Mouse (Mus musculus): ENCODE results near the gene Gm42906. TPM values are rescaled to one million over a fixed set of nuclear protein-coding genes. Genes with fewer than 3 reads are reported as not detected.

Gene Gm42906
- polyA plus RNA-seq, 1 experiment from 2014 or later, result 0.52 TPM

DNA sequence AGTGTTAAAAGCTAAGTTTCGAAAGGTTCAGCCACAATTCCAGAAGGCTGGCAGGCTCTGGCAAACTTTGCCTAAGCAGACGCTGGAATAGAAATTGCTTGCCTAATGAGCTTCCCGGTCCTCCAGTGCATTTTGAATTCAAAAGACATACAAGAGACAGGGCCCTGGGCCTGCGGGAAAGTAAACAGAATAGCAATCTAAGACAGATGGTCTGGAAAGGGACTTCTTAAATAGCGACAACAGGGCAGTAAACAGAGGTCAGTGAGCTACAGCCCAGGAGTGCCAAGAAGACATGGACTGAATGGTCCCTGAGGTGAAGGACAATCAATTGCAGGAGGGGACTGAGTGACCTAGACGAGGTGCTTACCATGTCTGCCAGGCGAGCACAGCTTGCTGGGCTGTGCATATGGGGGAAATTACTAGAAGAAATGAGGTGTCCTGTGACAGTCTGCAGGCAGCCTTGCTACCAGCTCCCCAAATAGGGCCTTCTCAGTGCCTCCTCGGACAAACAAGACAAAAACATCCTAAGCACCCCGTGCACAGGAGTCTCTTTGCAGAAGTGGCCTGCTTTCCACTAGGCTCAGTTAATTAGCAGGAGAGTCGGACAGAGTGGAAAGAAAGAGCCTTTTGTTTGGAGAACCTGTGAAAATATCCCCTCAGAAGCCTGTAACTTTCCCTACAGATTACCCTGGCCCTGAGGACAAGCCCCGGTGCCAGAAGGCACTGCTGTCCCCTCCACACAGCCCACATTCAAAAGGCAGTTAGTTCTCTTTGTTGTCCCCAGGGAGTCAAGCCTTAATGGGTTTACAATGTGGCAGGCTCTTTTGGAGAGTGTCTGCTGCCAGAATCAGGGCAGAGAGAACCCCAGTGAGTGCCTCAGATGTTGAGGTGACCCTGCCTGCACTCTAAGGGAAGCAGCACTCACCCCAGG lies 285.0 kb downstream of the Gm42906 start:
- Histone ChIP-seq H3K27me3 (ENCODE audit: control insufficient read depth, insufficient read depth, low read length) (no peaks in the 10 kb centered on the region), H3K36me3 (ENCODE audit: control insufficient read depth, insufficient read depth, low read length) (no peaks in the 10 kb centered on the region), H3K9me3 (ENCODE audit: control insufficient read depth, low read length) (no peaks in the 10 kb centered on the region), H3K4me2 (replicated peaks; ENCODE audit: low read depth) (peak overlapping the region; percentile 25; the same call in 1 of the 2 replicates), H3K4me3 (ENCODE audit: low read depth, low read length) (no peak overlapping the region), H3K27ac (replicated peaks) (peak overlapping the region; percentile 50), H3K4me1 (replicated peaks; ENCODE audit: control insufficient read depth, insufficient read depth) (0 out of 2 replicates have a peak, but pooled peaks cover 6% of the 10 kb centered on the region), H3K9ac (ENCODE audit: low read length) (no peak overlapping the region)
- WGBS, result 28% methylated on average over 11 of the region's 11 CpGs
- DNase-seq (ENCODE audit: low spot score) (no peak), ATAC-seq (ENCODE audit: low FRiP score, low TSS enrichment) (peak; percentile 31; the same call in 1 of the 2 replicates)
- no peak for TF ChIP-seq EP300 (optimal IDR thresholded peaks at IDR 0.05)
- no peak for TF ChIP-seq CTCF (IDR thresholded peaks at IDR 0.05; ENCODE audit: low read depth)

DNA sequence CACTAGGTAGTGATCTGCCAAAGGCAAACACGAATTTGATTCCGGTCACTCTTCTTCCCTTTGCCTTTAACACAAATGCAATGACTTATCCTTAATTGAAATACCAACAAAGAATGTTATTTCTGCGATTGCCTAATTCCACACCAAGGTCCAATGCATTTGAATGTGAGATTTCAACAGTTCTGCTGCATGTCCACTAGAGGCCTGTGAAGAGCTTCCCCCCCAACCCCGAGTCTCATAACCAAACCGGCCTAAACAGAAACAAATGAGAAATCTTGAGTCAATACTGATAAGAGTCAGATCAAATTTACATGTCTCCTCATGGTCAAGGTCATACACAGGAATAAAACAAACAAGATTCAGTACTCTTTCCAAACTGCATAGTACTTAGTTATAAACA lies 285.7 kb downstream of the Gm42906 start:
- no peaks in the 10 kb centered on the region for H3K9me3 ChIP-seq (ENCODE audit: control insufficient read depth, low read length)
- 0 out of 2 replicates have a peak, but pooled peaks cover 6% of the 10 kb centered on the region for H3K4me1 ChIP-seq (replicated peaks; ENCODE audit: control insufficient read depth, insufficient read depth)
- H3K4me3 ChIP-seq (ENCODE audit: low read depth, low read length), result no peak overlapping the region
- ATAC-seq (ENCODE audit: low FRiP score, low TSS enrichment) (peak; percentile 86), DNase-seq (ENCODE audit: low spot score) (peak; percentile 60)
- H3K36me3 ChIP-seq (ENCODE audit: control insufficient read depth, insufficient read depth, low read length), result no peaks in the 10 kb centered on the region
- TF ChIP-seq CTCF (IDR thresholded peaks at IDR 0.05; ENCODE audit: low read depth) (peak; percentile 95), EP300 (optimal IDR thresholded peaks at IDR 0.05) (peak; percentile 19)
- H3K27ac ChIP-seq (replicated peaks), result peak overlapping the region; percentile 50
- no peak overlapping the region for H3K4me2 ChIP-seq (replicated peaks; ENCODE audit: low read depth)
- H3K27me3 ChIP-seq (ENCODE audit: control insufficient read depth, insufficient read depth, low read length), result no peaks in the 10 kb centered on the region
- 25% methylated on average over 5 of the region's 5 CpGs for WGBS
- no peak overlapping the region for H3K9ac ChIP-seq (ENCODE audit: low read length)

DNA sequence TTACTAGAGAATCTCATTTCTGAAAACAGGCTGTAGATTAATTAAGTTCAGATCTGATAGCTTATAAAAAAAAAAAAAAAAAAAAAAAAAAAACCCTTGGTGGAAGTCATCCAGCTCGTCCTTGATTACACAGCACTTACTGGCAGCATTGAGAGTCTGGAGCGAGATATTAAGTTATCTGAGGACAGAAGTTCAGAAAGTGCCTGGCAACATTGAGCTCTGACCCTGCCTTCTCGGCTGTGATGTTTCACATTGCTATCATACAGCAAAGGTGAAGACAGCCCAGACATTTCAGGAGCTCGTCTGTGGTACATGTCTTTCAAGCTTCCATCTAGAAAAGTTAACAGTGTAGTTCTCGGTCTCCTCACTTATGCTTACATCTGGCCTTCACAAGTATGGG lies 290.1 kb downstream of the Gm42906 start:
- Histone ChIP-seq H3K36me3 (ENCODE audit: control insufficient read depth, insufficient read depth, low read length) (no peaks in the 10 kb centered on the region), H3K4me1 (replicated peaks; ENCODE audit: control insufficient read depth, insufficient read depth) (peaks cover 13% of the 10 kb centered on the region; the same call in 1 of the 2 replicates), H3K4me2 (replicated peaks; ENCODE audit: low read depth) (no peak overlapping the region), H3K27me3 (ENCODE audit: control insufficient read depth, insufficient read depth, low read length) (no peaks in the 10 kb centered on the region), H3K27ac (replicated peaks) (no peak overlapping the region), H3K9ac (ENCODE audit: low read length) (no peak overlapping the region), H3K4me3 (ENCODE audit: low read depth, low read length) (no peak overlapping the region), H3K9me3 (ENCODE audit: control insufficient read depth, low read length) (no peaks in the 10 kb centered on the region)
- whole genome bisulfite sequencing, result 65% methylated on average over 5 of the region's 5 CpGs
- ATAC-seq (ENCODE audit: low FRiP score, low TSS enrichment) (no peak), DNase-seq (ENCODE audit: low spot score) (no peak)
- no peak for TF ChIP-seq CTCF (IDR thresholded peaks at IDR 0.05; ENCODE audit: low read depth)
- no peak for TF ChIP-seq EP300 (optimal IDR thresholded peaks at IDR 0.05)

DNA sequence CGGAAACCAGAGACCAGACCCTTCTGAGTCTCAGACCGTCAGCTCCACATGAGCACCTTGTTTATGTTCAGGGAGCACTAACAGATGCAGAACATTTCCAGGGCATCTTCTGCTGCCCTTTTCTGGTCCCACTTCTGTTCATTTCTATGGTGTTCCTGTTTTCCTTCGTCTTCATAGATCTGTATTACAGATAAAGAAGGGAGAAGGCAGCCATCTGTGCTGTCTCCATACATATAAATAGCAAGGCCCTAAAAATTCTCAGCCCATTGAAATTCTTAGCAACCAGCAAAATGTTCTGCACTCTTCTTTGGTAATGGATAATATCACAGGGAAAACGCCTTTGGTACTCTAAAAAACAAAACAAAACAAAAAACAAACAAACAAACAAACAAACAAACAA lies 290.7 kb downstream of the Gm42906 start:
- H3K4me1 ChIP-seq (replicated peaks; ENCODE audit: control insufficient read depth, insufficient read depth), result peaks cover 11% of the 10 kb centered on the region; the same call in 1 of the 2 replicates
- 77% methylated on average over 4 of the region's 4 CpGs for WGBS
- no peak for ATAC-seq (ENCODE audit: low FRiP score, low TSS enrichment)

DNA sequence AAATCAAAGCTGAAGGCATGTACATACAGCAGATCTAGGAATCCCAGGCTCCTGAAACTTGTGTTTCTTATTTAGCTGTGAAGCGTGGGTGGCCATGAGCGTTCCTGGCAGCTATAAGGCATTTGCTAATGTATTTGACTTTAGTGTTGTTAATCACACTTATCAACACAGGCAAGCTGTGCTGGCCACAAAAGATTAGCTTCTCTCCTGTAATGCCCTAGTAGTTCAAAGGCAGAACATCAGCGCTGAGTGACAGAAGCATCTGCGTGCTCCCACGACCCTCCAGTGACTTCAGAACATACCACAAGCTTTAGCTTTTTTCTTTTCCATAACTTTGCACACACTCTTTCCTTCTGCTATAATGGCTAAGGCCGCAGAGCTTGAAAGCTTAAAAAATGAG lies 292.0 kb downstream of the Gm42906 start:
- H3K36me3 ChIP-seq (ENCODE audit: control insufficient read depth, insufficient read depth, low read length), result no peaks in the 10 kb centered on the region
- no peaks in the 10 kb centered on the region for H3K27me3 ChIP-seq (ENCODE audit: control insufficient read depth, insufficient read depth, low read length)
- peak overlapping the region; percentile 31; the same call in 1 of the 2 replicates for H3K27ac ChIP-seq (replicated peaks)
- WGBS, result 23% methylated on average over 6 of the region's 6 CpGs
- TF ChIP-seq CTCF (IDR thresholded peaks at IDR 0.05; ENCODE audit: low read depth) (no peak), EP300 (optimal IDR thresholded peaks at IDR 0.05) (no peak)
- H3K4me2 ChIP-seq (replicated peaks; ENCODE audit: low read depth), result no peak overlapping the region
- no peak overlapping the region for H3K9ac ChIP-seq (ENCODE audit: low read length)
- ATAC-seq (ENCODE audit: low FRiP score, low TSS enrichment) (peak; percentile 45; the same call in 1 of the 2 replicates), DNase-seq (ENCODE audit: low spot score) (peak; percentile 23)
- H3K9me3 ChIP-seq (ENCODE audit: control insufficient read depth, low read length), result no peaks in the 10 kb centered on the region
- H3K4me1 ChIP-seq (replicated peaks; ENCODE audit: control insufficient read depth, insufficient read depth), result peaks cover 11% of the 10 kb centered on the region; the same call in 1 of the 2 replicates
- H3K4me3 ChIP-seq (ENCODE audit: low read depth, low read length), result no peak overlapping the region

More for the DNA sequence above, 290.7 kb downstream of the Gm42906 start:
- no peak for DNase-seq (ENCODE audit: low spot score)
- no peaks in the 10 kb centered on the region for H3K9me3 ChIP-seq (ENCODE audit: control insufficient read depth, low read length)
- no peak overlapping the region for H3K27ac ChIP-seq (replicated peaks)
- no peaks in the 10 kb centered on the region for H3K36me3 ChIP-seq (ENCODE audit: control insufficient read depth, insufficient read depth, low read length)
- no peak overlapping the region for H3K9ac ChIP-seq (ENCODE audit: low read length)
- no peaks in the 10 kb centered on the region for H3K27me3 ChIP-seq (ENCODE audit: control insufficient read depth, insufficient read depth, low read length)
- no peak overlapping the region for H3K4me2 ChIP-seq (replicated peaks; ENCODE audit: low read depth)
- no peak overlapping the region for H3K4me3 ChIP-seq (ENCODE audit: low read depth, low read length)
- no peak for TF ChIP-seq EP300 (optimal IDR thresholded peaks at IDR 0.05)
- TF ChIP-seq CTCF (IDR thresholded peaks at IDR 0.05; ENCODE audit: low read depth), result no peak

All from stomach, postnatal 0 days (tissue).